In genomic region chr11:97570493-97571137, GRCm38 (mm10) we compare ENCODE assay signal across 8 mouse cellular contexts. TPM values are rescaled to one million over a fixed set of nuclear protein-coding genes. Genes with fewer than 3 reads are reported as not detected.
A peak's percentile ranks its signal among the peaks of the same experiment; 100 is the strongest.
DNase-seq lines count a peak whose midpoint lies in the region; TF ChIP-seq lines count a peak whose summit lies in the region.

No protein-coding gene starts in this region.

- 23% methylated on average over 8 of the region's 8 CpGs for WGBS in lung, adult 2 months

- no peak overlapping the region for H3K27ac ChIP-seq in gastrocnemius, adult 2 months

- DNase-seq in layer of hippocampus, postnatal 10 days (ENCODE audit: low spot score in 2 of 2) = peak; percentile 53 to 71
- DNase-seq in layer of hippocampus, adult 9-10 months (ENCODE audit: low spot score) = no peak
- peak; percentile 82 for DNase-seq in MN1 (ENCODE audit: low spot score)
- peak; percentile 94 for DNase-seq in cerebellum, adult 9-10 months
- DNase-seq in kidney, adult 9 months = peak; percentile 56
- DNase-seq in thymus, postnatal 14 days = no peak
- no peak for DNase-seq in gastrocnemius, adult 2 months
- no peak for DNase-seq in lung, adult 2 months

- intact Hi-C loops in gastrocnemius, adult 2 months (cut with DNase I) = no loop called here

- no peak for TF ChIP-seq POLR2A in lung, adult 2 months (IDR thresholded peaks at IDR 0.05; ENCODE audit: borderline replicate concordance, extremely low read depth, low read depth, low read length)

- no peak for TF ChIP-seq CTCF in gastrocnemius, adult 2 months (IDR thresholded peaks at IDR 0.05)
- TF ChIP-seq CTCF in lung, adult 2 months (IDR thresholded peaks at IDR 0.05; ENCODE audit: insufficient read depth, low read length) = no peak

- no peak overlapping the region for H3K4me3 ChIP-seq in gastrocnemius, adult 2 months
- no peak overlapping the region for H3K4me3 ChIP-seq in lung, adult 2 months (replicated peaks; ENCODE audit: extremely low read depth, low read depth, low read length)

- H3K4me1 ChIP-seq in lung, adult 2 months (ENCODE audit: control insufficient read depth, insufficient read depth, low read length) = 0 out of 2 replicates have a peak, but pooled peaks cover 3% of the 10 kb centered on the region

RNA-seq across cellular contexts. Expression of gene Srcin1, which starts 5.4 kb away (rescaled TPM):
- 100 to 1,000 TPM; 271 to 286 TPM for total RNA-seq in layer of hippocampus, postnatal 10 days (2021)
- 1 to 10 TPM in 1 of 2 experiments, under 1 TPM in 1; 0.61 to 1.2 TPM for total RNA-seq in gastrocnemius, adult 2 months (2021)
- 6.4 and 7.0 TPM in 2 replicates for polyA plus RNA-seq in lung, adult 2 months (2012; rRNA removed)

RNA-seq across cellular contexts. Expression of gene Epop, which starts 58.9 kb away (rescaled TPM):
- 1 to 10 TPM; 7.4 to 9.8 TPM for total RNA-seq in layer of hippocampus, postnatal 10 days (2021)
- 1 to 10 TPM in 1 of 2 experiments, under 1 TPM in 1; 0.98 to 1.5 TPM for total RNA-seq in gastrocnemius, adult 2 months (2021)
- 6.4 and 12.3 TPM in 2 replicates for polyA plus RNA-seq in lung, adult 2 months (2012; rRNA removed)

Comparison
In these comparisons a context has a peak if more than half of its experiments do, and no peak if none do; other contexts are left out.
1. DNase-seq: peak in layer of hippocampus, postnatal 10 days (2 of 2), MN1 (single experiment), cerebellum, adult 9-10 months (single experiment) and kidney, adult 9 months (single experiment); none in layer of hippocampus, adult 9-10 months (single experiment), thymus, postnatal 14 days (single experiment), gastrocnemius, adult 2 months (single experiment) and lung, adult 2 months (single experiment).
2. RNA of gene Srcin1, which starts 5.4 kb away (total RNA-seq): 271 to 286 TPM in layer of hippocampus, postnatal 10 days; 0.61 to 1.2 TPM in gastrocnemius, adult 2 months; every median in the first group is over 100 times any median in the second.